ENCODE assay signal across 7 mouse cellular contexts in genomic region chr2:31130815-31131299, GRCm38 (mm10). TPM values are rescaled to one million over a fixed set of nuclear protein-coding genes. Genes with fewer than 3 reads are reported as not detected.
DNase-seq lines count a peak whose midpoint lies in the region; ATAC-seq lines count a peak whose summit lies in the region.

No protein-coding gene starts in this region.

- no peaks in the 10 kb centered on the region for H3K27me3 ChIP-seq in midbrain, embryonic 10.5 days (ENCODE audit: low read depth, poor library complexity, severe bottlenecking)
- H3K27me3 ChIP-seq in midbrain, embryonic 13.5 days, result no peaks in the 10 kb centered on the region
- H3K27me3 ChIP-seq in embryonic facial prominence, embryonic 15.5 days, result no peaks in the 10 kb centered on the region
- no peaks in the 10 kb centered on the region for H3K27me3 ChIP-seq in liver, embryonic 15.5 days
- no peaks in the 10 kb centered on the region for H3K27me3 ChIP-seq in forebrain, embryonic 12.5 days

- ATAC-seq in midbrain, embryonic 13.5 days, result no peak
- ATAC-seq in embryonic facial prominence, embryonic 15.5 days (ENCODE audit: insufficient number of reproducible peaks, low FRiP score, low TSS enrichment, low read depth), result no peak
- ATAC-seq in liver, embryonic 15.5 days (ENCODE audit: insufficient read depth), result no peak
- ATAC-seq in forebrain, embryonic 12.5 days (ENCODE audit: low FRiP score), result no peak

- peak overlapping the region; percentile 46; the same call in 1 of the 2 replicates for H3K27ac ChIP-seq in midbrain, embryonic 10.5 days (replicated peaks)
- no peak overlapping the region for H3K27ac ChIP-seq in midbrain, embryonic 13.5 days
- H3K27ac ChIP-seq in embryonic facial prominence, embryonic 15.5 days (replicated peaks), result 0 out of 2 replicates have a peak overlapping the region, but pooled peaks have one; percentile 3
- peak overlapping the region; percentile 45; the same call in 1 of the 2 replicates for H3K27ac ChIP-seq in liver, embryonic 15.5 days (replicated peaks)
- H3K27ac ChIP-seq in forebrain, embryonic 12.5 days, result no peak overlapping the region

- H3K36me3 ChIP-seq in midbrain, embryonic 10.5 days, result no peaks in the 10 kb centered on the region
- H3K36me3 ChIP-seq in midbrain, embryonic 13.5 days, result no peaks in the 10 kb centered on the region
- H3K36me3 ChIP-seq in embryonic facial prominence, embryonic 15.5 days, result no peaks in the 10 kb centered on the region
- H3K36me3 ChIP-seq in liver, embryonic 15.5 days (replicated peaks), result no peaks in the 10 kb centered on the region
- H3K36me3 ChIP-seq in forebrain, embryonic 12.5 days (replicated peaks), result no peaks in the 10 kb centered on the region

- no peak overlapping the region for H3K9ac ChIP-seq in midbrain, embryonic 13.5 days (replicated peaks)
- H3K9ac ChIP-seq in embryonic facial prominence, embryonic 15.5 days, result no peak overlapping the region
- no peak overlapping the region for H3K9ac ChIP-seq in liver, embryonic 15.5 days
- H3K9ac ChIP-seq in forebrain, embryonic 12.5 days, result no peak overlapping the region

- H3K4me1 ChIP-seq in midbrain, embryonic 10.5 days, result peaks cover 41% of the 10 kb centered on the region
- peaks cover 5% of the 10 kb centered on the region; the same call in 1 of the 2 replicates for H3K4me1 ChIP-seq in midbrain, embryonic 13.5 days (replicated peaks)
- H3K4me1 ChIP-seq in embryonic facial prominence, embryonic 15.5 days, result peaks cover 45% of the 10 kb centered on the region
- peaks cover 56% of the 10 kb centered on the region for H3K4me1 ChIP-seq in liver, embryonic 15.5 days (replicated peaks)
- peaks cover 11% of the 10 kb centered on the region; the same call in 1 of the 2 replicates for H3K4me1 ChIP-seq in forebrain, embryonic 12.5 days

- no peak overlapping the region for H3K4me3 ChIP-seq in midbrain, embryonic 10.5 days
- no peak overlapping the region for H3K4me3 ChIP-seq in midbrain, embryonic 13.5 days (replicated peaks)
- no peak overlapping the region for H3K4me3 ChIP-seq in embryonic facial prominence, embryonic 15.5 days (replicated peaks)
- no peak overlapping the region for H3K4me3 ChIP-seq in liver, embryonic 15.5 days (replicated peaks)
- H3K4me3 ChIP-seq in forebrain, embryonic 12.5 days (replicated peaks), result no peak overlapping the region

- no peaks in the 10 kb centered on the region for H3K9me3 ChIP-seq in midbrain, embryonic 10.5 days (replicated peaks)
- no peaks in the 10 kb centered on the region for H3K9me3 ChIP-seq in midbrain, embryonic 13.5 days
- H3K9me3 ChIP-seq in embryonic facial prominence, embryonic 15.5 days (replicated peaks), result no peaks in the 10 kb centered on the region
- H3K9me3 ChIP-seq in liver, embryonic 15.5 days (replicated peaks), result no peaks in the 10 kb centered on the region
- no peaks in the 10 kb centered on the region for H3K9me3 ChIP-seq in forebrain, embryonic 12.5 days

- H3K4me2 ChIP-seq in midbrain, embryonic 13.5 days (replicated peaks), result no peak overlapping the region
- no peak overlapping the region for H3K4me2 ChIP-seq in embryonic facial prominence, embryonic 15.5 days (replicated peaks)
- no peak overlapping the region for H3K4me2 ChIP-seq in liver, embryonic 15.5 days
- H3K4me2 ChIP-seq in forebrain, embryonic 12.5 days, result no peak overlapping the region

- 81% methylated on average over 8 of the region's 8 CpGs for WGBS in midbrain, embryonic 10.5 days
- 73% methylated on average over 8 of the region's 8 CpGs for WGBS in midbrain, embryonic 13.5 days
- 73% methylated on average over 8 of the region's 8 CpGs for WGBS in embryonic facial prominence, embryonic 15.5 days
- 25% methylated on average over 8 of the region's 8 CpGs for WGBS in liver, embryonic 15.5 days (ENCODE audit: insufficient replicate concordance)
- WGBS in forebrain, embryonic 12.5 days, result 77% methylated on average over 8 of the region's 8 CpGs

- no peak for DNase-seq in midbrain, embryonic 10.5 days (ENCODE audit: low spot score)
- DNase-seq in thymus, postnatal 36 days, result peak; percentile 78 to 85
- DNase-seq in adipocyte (ENCODE audit: low spot score), result no peak

RNA-seq across cellular contexts. Expression of gene Fnbp1, which starts 11.0 kb away (rescaled TPM):
- polyA plus RNA-seq in midbrain, embryonic 10.5 days (2016; fragmentation: Nextera tagmentation; extraction: Ambion mirVana), result 11.8 and 14.3 TPM in 2 replicates
- 14.9 and 16.9 TPM in 2 replicates for polyA plus RNA-seq in midbrain, embryonic 13.5 days (2015; fragmentation: Nextera tagmentation; extraction: Ambion mirVana)
- polyA plus RNA-seq in embryonic facial prominence, embryonic 15.5 days (2015; fragmentation: Nextera tagmentation; extraction: Ambion mirVana), result 27.9 and 30.5 TPM in 2 replicates
- polyA plus RNA-seq in liver, embryonic 15.5 days (2015; fragmentation: Nextera tagmentation; extraction: Ambion mirVana), result 5.1 and 6.1 TPM in 2 replicates
- 16.3 and 18.9 TPM in 2 replicates for polyA plus RNA-seq in forebrain, embryonic 12.5 days (2016; fragmentation: Nextera tagmentation; extraction: Ambion mirVana)

RNA-seq across cellular contexts. Expression of gene Gpr107, which starts 21.3 kb away (rescaled TPM):
- 33.8 and 39.0 TPM in 2 replicates for polyA plus RNA-seq in midbrain, embryonic 10.5 days (2016; fragmentation: Nextera tagmentation; extraction: Ambion mirVana)
- polyA plus RNA-seq in midbrain, embryonic 13.5 days (2015; fragmentation: Nextera tagmentation; extraction: Ambion mirVana), result 37.5 and 40.0 TPM in 2 replicates
- 35.5 and 40.6 TPM in 2 replicates for polyA plus RNA-seq in embryonic facial prominence, embryonic 15.5 days (2015; fragmentation: Nextera tagmentation; extraction: Ambion mirVana)
- polyA plus RNA-seq in liver, embryonic 15.5 days (2015; fragmentation: Nextera tagmentation; extraction: Ambion mirVana), result 10.4 and 11.5 TPM in 2 replicates
- 38.8 and 41.4 TPM in 2 replicates for polyA plus RNA-seq in forebrain, embryonic 12.5 days (2016; fragmentation: Nextera tagmentation; extraction: Ambion mirVana)

Comparison
In these comparisons a context has a peak if more than half of its experiments do, and no peak if none do; other contexts are left out.
1. H3K27ac ChIP-seq: peak in midbrain, embryonic 10.5 days (single experiment), embryonic facial prominence, embryonic 15.5 days (single experiment) and liver, embryonic 15.5 days (single experiment); none in midbrain, embryonic 13.5 days (single experiment) and forebrain, embryonic 12.5 days (single experiment).
2. DNase-seq: peak in thymus, postnatal 36 days (2 of 2); none in midbrain, embryonic 10.5 days (single experiment) and adipocyte (single experiment).